13 mouse cellular contexts compared by ENCODE assay signal in genomic region chr1:162162249-162162648, GRCm38 (mm10).
DNase-seq lines count a peak whose midpoint lies in the region; ATAC-seq and TF ChIP-seq lines count a peak whose summit lies in the region.
"Had no signal": no experiment of that assay in that cellular context is flagged by ENCODE, and none has a peak within 500 bp of the region (broad histone marks: within the 10 kb centered on the region; RNA-seq: fewer than 3 reads in every experiment).

No protein-coding gene starts in this region.

- peak; percentile 31 for DNase-seq in kidney, postnatal 0 days (ENCODE audit: low spot score)
- no peak for DNase-seq in kidney, adult 18-20 months
- peak; percentile 22 for DNase-seq in ZHBTc4 (ENCODE audit: low read depth, low spot score)
- DNase-seq in embryonic facial prominence, embryonic 10.5 days (ENCODE audit: low spot score): no peak
- no peak for DNase-seq in urinary bladder, postnatal 36 days (ENCODE audit: low spot score in 2 of 2)
- DNase-seq in adrenal gland, postnatal 25 days: no peak
- DNase-seq: cerebellum, adult 18-20 months; embryo, embryonic 11 days; heart, adult 18-20 months; layer of hippocampus, postnatal 36 days; lung, postnatal 4 days had no signal

- WGBS in kidney, postnatal 0 days: 24% methylated on average over 5 of the region's 5 CpGs
- WGBS in embryonic facial prominence, embryonic 10.5 days: 55% methylated on average over 5 of the region's 5 CpGs
- WGBS in limb, embryonic 13.5 days: 46% methylated on average over 5 of the region's 5 CpGs

- H3K9me3 ChIP-seq in kidney, postnatal 0 days (replicated peaks; ENCODE audit: low read length): no peaks in the 10 kb centered on the region
- H3K9me3 ChIP-seq in embryonic facial prominence, embryonic 10.5 days: no peaks in the 10 kb centered on the region
- no peaks in the 10 kb centered on the region for H3K9me3 ChIP-seq in limb, embryonic 13.5 days

- no peak for ATAC-seq in kidney, postnatal 0 days (replicated peaks; ENCODE audit: low FRiP score, low read depth)
- no peak for ATAC-seq in limb, embryonic 13.5 days (ENCODE audit: low FRiP score, low read depth)

- TF ChIP-seq CTCF in kidney, postnatal 0 days (IDR thresholded peaks at IDR 0.05; ENCODE audit: low read depth): no peak

- H3K4me3 ChIP-seq in kidney, postnatal 0 days (replicated peaks; ENCODE audit: low read depth, low read length): no peak overlapping the region
- H3K4me3 ChIP-seq in embryonic facial prominence, embryonic 10.5 days: no peak overlapping the region
- H3K4me3 ChIP-seq in limb, embryonic 13.5 days: no peak overlapping the region

- no peak overlapping the region for H3K9ac ChIP-seq in kidney, postnatal 0 days (ENCODE audit: low read depth, low read length)
- H3K9ac ChIP-seq in limb, embryonic 13.5 days: no peak overlapping the region

- H3K27ac ChIP-seq in kidney, postnatal 0 days: no peak overlapping the region
- peak overlapping the region; percentile 61 for H3K27ac ChIP-seq in embryonic facial prominence, embryonic 10.5 days (replicated peaks)
- H3K27ac ChIP-seq in limb, embryonic 13.5 days: peak overlapping the region; percentile 79; the same call in 1 of the 2 replicates

- H3K27me3 ChIP-seq in kidney, postnatal 0 days (ENCODE audit: insufficient read depth, low read length): no peaks in the 10 kb centered on the region
- H3K27me3 ChIP-seq in embryonic facial prominence, embryonic 10.5 days (replicated peaks; ENCODE audit: low read depth, poor library complexity, severe bottlenecking): no peaks in the 10 kb centered on the region
- H3K27me3 ChIP-seq in limb, embryonic 13.5 days: no peaks in the 10 kb centered on the region

- H3K4me1 ChIP-seq in kidney, postnatal 0 days (replicated peaks; ENCODE audit: insufficient read depth, low read length): no peaks in the 10 kb centered on the region
- peaks cover 30% of the 10 kb centered on the region for H3K4me1 ChIP-seq in embryonic facial prominence, embryonic 10.5 days
- H3K4me1 ChIP-seq in limb, embryonic 13.5 days: peaks cover 63% of the 10 kb centered on the region

- no peak overlapping the region for H3K4me2 ChIP-seq in kidney, postnatal 0 days (ENCODE audit: low read length)
- H3K4me2 ChIP-seq in limb, embryonic 13.5 days (replicated peaks): no peak overlapping the region
- H3K4me2 ChIP-seq: liver, embryonic 11.5 days had no signal

- no peaks in the 10 kb centered on the region for H3K36me3 ChIP-seq in kidney, postnatal 0 days (ENCODE audit: insufficient read depth, low read length)
- H3K36me3 ChIP-seq in embryonic facial prominence, embryonic 10.5 days (replicated peaks): no peaks in the 10 kb centered on the region
- no peaks in the 10 kb centered on the region for H3K36me3 ChIP-seq in limb, embryonic 13.5 days

Comparison
In these comparisons a context has a peak if more than half of its experiments do, and no peak if none do; other contexts are left out.
1. DNase-seq: peak in kidney, postnatal 0 days (single experiment) and ZHBTc4 (single experiment); none in kidney, adult 18-20 months (single experiment), embryonic facial prominence, embryonic 10.5 days (single experiment), urinary bladder, postnatal 36 days (0 of 2) and adrenal gland, postnatal 25 days (single experiment).